Mouse (Mus musculus) forebrain, postnatal 0 days (tissue): ENCODE measurements around the gene Rasgrf1. TPM values are rescaled to one million over a fixed set of nuclear protein-coding genes. Genes with fewer than 3 reads are reported as not detected.
A peak's percentile ranks its signal among the peaks of the same experiment; 100 is the strongest.

ENCODE experiments used
- ATAC-seq: fragments of 200-750 bp; cut with Nextera tagmentation; 2 replicates; pipeline ENCODE4 v1.8.0; 2017; ENCODE audit warnings: mild to moderate bottlenecking, moderate library complexity
- DNase-seq: peaks from one replicate; pipeline ENCODE4 v3.0.0-alpha.2; 2015
- H3K27ac ChIP-seq: fragments of 300-500 bp; sonication (generic); 2 replicates; pipeline ENCODE4 v1.5.1; 2014; ENCODE audit warnings: low read depth, mild to moderate bottlenecking, antibody characterized with exemption, low read length, moderate library complexity, mixed read lengths
- H3K27me3 ChIP-seq: fragments of 300-500 bp; sonication (generic); 2 replicates; pipeline ENCODE4 v1.6.1; 2014; ENCODE audit warnings: mild to moderate bottlenecking, low read length, mixed read lengths; ENCODE audit not compliant: insufficient read depth
- H3K36me3 ChIP-seq: fragments of 300-500 bp; sonication (generic); 2 replicates; pipeline ENCODE4 v1.6.1; 2014; ENCODE audit warnings: mild to moderate bottlenecking, moderate library complexity; ENCODE audit not compliant: insufficient read depth
- H3K4me1 ChIP-seq: fragments of 300-500 bp; sonication (generic); 2 replicates; pipeline ENCODE4 v1.6.1; 2014; ENCODE audit warnings: antibody characterized with exemption; ENCODE audit not compliant: insufficient read depth
- H3K4me2 ChIP-seq: fragments of 300-500 bp; sonication (generic); 2 replicates; pipeline ENCODE4 v1.6.1; 2014; ENCODE audit warnings: low read depth, mild to moderate bottlenecking, moderate library complexity
- H3K4me3 ChIP-seq: fragments of 300-500 bp; sonication (generic); 2 replicates; pipeline ENCODE4 v1.5.1; 2014; ENCODE audit warnings: low read depth, low read length, mixed read lengths
- H3K9ac ChIP-seq: fragments of 300-500 bp; sonication (generic); 2 replicates; pipeline ENCODE4 v1.6.1; 2014; ENCODE audit warnings: mild to moderate bottlenecking
- H3K9me3 ChIP-seq: fragments of 300-500 bp; sonication (generic); 2 replicates; pipeline ENCODE4 v1.6.1; 2016; ENCODE audit warnings: low read length
- CTCF ChIP-seq: sonication (generic); IDR thresholded peaks from 2 replicates; pipeline ENCODE4 v1.5.1; 2016; ENCODE audit warnings: antibody characterized with exemption, control low read depth, low read depth
- WGBS: fragments of 180-500 bp; shearing (Covaris S2); extraction: QIAGEN DNeasy Blood & Tissue Kit; methylation state at CpG from one replicate; pipeline ENCODE4 v1.1.7; 2014; 5-methylcytosine and 5-hydroxymethylcytosine counted together
- polyA plus RNA-seq: library from polyadenylated mRNA; unstranded; fragments of >200 nt; fragmentation: Nextera tagmentation; extraction: Ambion mirVana; gene quantifications from 2 replicates; pipeline ENCODE4 v1.2.1, GENCODE M21; 2015
- total RNA-seq: library from RNA; depleted of rRNA; stranded (reverse); fragments of >200 nt; gene quantifications from 2 replicates; pipeline ENCODE4 v1.2.3, GENCODE M21; 2014

The Rasgrf1 gene
- total and polyA plus RNA-seq, 2 experiments from 2014 or later, result 19.3 to 33.2 TPM

DNA sequence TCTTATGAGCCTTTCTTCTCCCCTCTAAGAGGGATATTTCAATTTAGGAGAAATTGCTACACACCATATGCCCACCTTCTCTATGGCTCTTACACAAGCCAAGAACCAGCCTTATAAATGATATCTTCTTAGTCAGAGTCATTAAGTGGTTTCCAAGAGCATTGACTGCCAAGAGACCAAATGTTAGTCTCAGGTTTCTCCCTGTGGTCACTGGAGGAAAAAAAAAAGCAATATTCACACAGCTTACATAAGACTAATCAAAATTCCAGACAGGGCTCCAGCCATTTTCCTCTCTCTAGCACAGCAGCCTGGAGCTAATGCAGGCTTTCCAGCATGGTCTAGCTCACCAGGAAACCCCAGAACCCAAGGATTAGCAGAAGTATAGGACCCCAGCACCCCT, 3.1 kb upstream of the Rasgrf1 start:
- Histone ChIP-seq H3K4me3 (no peak overlapping the region), H3K4me2 (no peak overlapping the region), H3K27ac (no peak overlapping the region), H3K9ac (no peak overlapping the region), H3K27me3 (peaks cover 41% of the 10 kb centered on the region), H3K9me3 (no peaks in the 10 kb centered on the region), H3K36me3 (no peaks in the 10 kb centered on the region), H3K4me1 (no peaks in the 10 kb centered on the region)
- ATAC-seq (no peak), DNase-seq (no peak)
- TF ChIP-seq CTCF, result no peak

- peak overlapping the region; percentile 51; the same call in 1 of the 2 replicates for H3K4me3 ChIP-seq
- no peak for ATAC-seq
- H3K9me3 ChIP-seq, result no peaks in the 10 kb centered on the region
- no peak for DNase-seq
- H3K9ac ChIP-seq, result 0 out of 2 replicates have a peak overlapping the region, but pooled peaks have one; percentile 18
- no peaks in the 10 kb centered on the region for H3K36me3 ChIP-seq
- H3K27ac ChIP-seq, result no peak overlapping the region
- no peak for TF ChIP-seq CTCF
- peak overlapping the region; percentile 88 for H3K4me2 ChIP-seq
- H3K4me1 ChIP-seq, result no peaks in the 10 kb centered on the region
- peaks cover 48% of the 10 kb centered on the region for H3K27me3 ChIP-seq
Observed at GRCm38 (mm10) chr9:89907941-89908340, 1.8 kb upstream of the Rasgrf1 start.

- no peaks in the 10 kb centered on the region for H3K9me3 ChIP-seq
- no peak for TF ChIP-seq CTCF
- peaks cover 48% of the 10 kb centered on the region for H3K27me3 ChIP-seq
- DNase-seq (peak; percentile 80), ATAC-seq (peak; percentile 56; the same call in 1 of the 2 replicates)
- H3K27ac ChIP-seq, result no peak overlapping the region
- WGBS, result under 1% methylated on average over 33 of the region's 33 CpGs
- peak overlapping the region; percentile 51 for H3K4me3 ChIP-seq
- H3K4me1 ChIP-seq, result no peaks in the 10 kb centered on the region
- H3K36me3 ChIP-seq, result no peaks in the 10 kb centered on the region
- H3K4me2 ChIP-seq, result peak overlapping the region; percentile 88
- H3K9ac ChIP-seq, result peak overlapping the region; percentile 41; the same call in 1 of the 2 replicates
Observed at GRCm38 (mm10) chr9:89908601-89909000, 1.1 kb upstream of the Rasgrf1 start.

DNA sequence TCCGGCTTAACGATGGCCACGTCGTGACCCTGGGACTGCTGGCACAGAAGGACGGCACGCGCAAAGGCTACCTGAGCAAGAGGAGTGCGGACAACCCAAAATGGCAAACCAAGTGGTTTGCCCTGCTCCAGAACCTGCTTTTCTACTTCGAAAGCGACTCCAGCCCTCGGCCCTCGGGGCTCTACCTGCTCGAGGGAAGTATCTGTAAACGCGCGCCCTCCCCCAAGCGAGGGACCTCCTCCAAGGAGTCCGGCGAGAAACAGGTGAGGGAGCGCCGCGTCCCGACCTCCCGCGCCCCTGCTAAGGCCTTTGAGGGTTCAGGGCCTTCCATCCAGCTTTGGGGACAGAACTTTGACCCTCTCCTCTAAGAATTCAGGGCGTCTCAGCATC, 298 bp downstream of the Rasgrf1 start:
- WGBS, result 1% methylated on average over 26 of the region's 26 CpGs
- peaks cover 45% of the 10 kb centered on the region for H3K27me3 ChIP-seq
- no peaks in the 10 kb centered on the region for H3K9me3 ChIP-seq
- H3K4me3 ChIP-seq, result peak overlapping the region; percentile 51
- DNase-seq (peak; percentile 26), ATAC-seq (no peak)
- H3K4me2 ChIP-seq, result peak overlapping the region; percentile 88
- no peak for TF ChIP-seq CTCF
- H3K4me1 ChIP-seq, result no peaks in the 10 kb centered on the region
- peak overlapping the region; percentile 44 for H3K9ac ChIP-seq
- 0 out of 2 replicates have a peak overlapping the region, but pooled peaks have one; percentile 15 for H3K27ac ChIP-seq
- no peaks in the 10 kb centered on the region for H3K36me3 ChIP-seq

- peak overlapping the region; percentile 88 for H3K4me2 ChIP-seq
- H3K9ac ChIP-seq, result 0 out of 2 replicates have a peak overlapping the region, but pooled peaks have one; percentile 44
- WGBS, result 3% methylated on average over 34 of the region's 34 CpGs
- no peak for TF ChIP-seq CTCF
- H3K27me3 ChIP-seq, result peaks cover 44% of the 10 kb centered on the region
- H3K27ac ChIP-seq, result 0 out of 2 replicates have a peak overlapping the region, but pooled peaks have one; percentile 4
- peak overlapping the region; percentile 51 for H3K4me3 ChIP-seq
- no peaks in the 10 kb centered on the region for H3K4me1 ChIP-seq
- no peaks in the 10 kb centered on the region for H3K36me3 ChIP-seq
- ATAC-seq (no peak), DNase-seq (peak; percentile 27)
- no peaks in the 10 kb centered on the region for H3K9me3 ChIP-seq
Observed at GRCm38 (mm10) chr9:89910741-89911444, 1.2 kb downstream of the Rasgrf1 start.

GRCm38 (mm10) chr9:89911891-89912549, 2.3 kb downstream of the Rasgrf1 start:
- peaks cover 37% of the 10 kb centered on the region for H3K27me3 ChIP-seq
- 77% methylated on average over 5 of the region's 5 CpGs for WGBS

GRCm38 (mm10) chr9:89913135-89913534, 3.4 kb downstream of the Rasgrf1 start:
- Histone ChIP-seq H3K27ac (no peak overlapping the region), H3K4me2 (no peak overlapping the region), H3K9ac (no peak overlapping the region), H3K4me1 (no peaks in the 10 kb centered on the region), H3K27me3 (peaks cover 26% of the 10 kb centered on the region), H3K36me3 (no peaks in the 10 kb centered on the region), H3K9me3 (no peaks in the 10 kb centered on the region), H3K4me3 (no peak overlapping the region)
- no peak for TF ChIP-seq CTCF
- ATAC-seq (no peak), DNase-seq (no peak)
- 65% methylated on average over 4 of the region's 4 CpGs for WGBS

More at GRCm38 (mm10) chr9:89911891-89912549, 2.3 kb downstream of the Rasgrf1 start:
- no peak for ATAC-seq
- H3K4me3 ChIP-seq, result no peak overlapping the region
- H3K4me2 ChIP-seq, result no peak overlapping the region
- TF ChIP-seq CTCF, result no peak
- H3K4me1 ChIP-seq, result no peaks in the 10 kb centered on the region
- H3K9me3 ChIP-seq, result no peaks in the 10 kb centered on the region
- no peak overlapping the region for H3K27ac ChIP-seq
- H3K36me3 ChIP-seq, result no peaks in the 10 kb centered on the region
- DNase-seq, result no peak
- no peak overlapping the region for H3K9ac ChIP-seq
